Mouse (Mus musculus) kidney, postnatal 36 days (tissue): ENCODE measurements around the gene Bmper.
A peak's percentile ranks its signal among the peaks of the same experiment; 100 is the strongest.

Experiments used
- DNase-seq, 2 experiments: peaks; one replicate each; pipeline ENCODE4 v3.0.0; 2021 to 2022; ENCODE audit warnings: mixed read lengths in 2 of 2

Gene Bmper

GRCm38 (mm10) chr9:23222841-23223548 is at the start of gene Bmper:
Gene Bmper, plus strand, starts transcription at chr9:23223076.
- peak; percentile 28 to 61 for DNase-seq

- DNase-seq: no peak
These were observed 45.4 kb upstream of the Bmper start for GRCm38 (mm10) chr9:23177476-23177875.

- no peak for DNase-seq
These were observed 35.7 kb upstream of the Bmper start for GRCm38 (mm10) chr9:23187181-23187580.

GRCm38 (mm10) chr9:23188136-23188535 is 34.7 kb upstream of the Bmper start:
- DNase-seq: no peak

- DNase-seq: no peak
These were observed 31.9 kb upstream of the Bmper start for GRCm38 (mm10) chr9:23190950-23191349.

- DNase-seq: no peak
These were observed 31.4 kb upstream of the Bmper start for GRCm38 (mm10) chr9:23191431-23191830.

GRCm38 (mm10) chr9:23192567-23193331 is 30.1 kb upstream of the Bmper start:
- no peak for DNase-seq

- DNase-seq: no peak
These were observed 23.9 kb upstream of the Bmper start for GRCm38 (mm10) chr9:23198996-23199395.

- peak; percentile 32 to 56 for DNase-seq
These were observed 23.0 kb upstream of the Bmper start for GRCm38 (mm10) chr9:23199841-23200240.

- peak; percentile 65 to 79 for DNase-seq
These were observed 22.0 kb upstream of the Bmper start for GRCm38 (mm10) chr9:23200828-23201227.

- DNase-seq: no peak
These were observed 20.4 kb upstream of the Bmper start for GRCm38 (mm10) chr9:23202431-23202830.

- DNase-seq: no peak
These were observed 18.3 kb upstream of the Bmper start for GRCm38 (mm10) chr9:23204339-23205288.

GRCm38 (mm10) chr9:23205304-23205703 is 17.6 kb upstream of the Bmper start:
- DNase-seq: no peak

GRCm38 (mm10) chr9:23205757-23206156 is 17.1 kb upstream of the Bmper start:
- no peak for DNase-seq

- peak; percentile 35 to 72 for DNase-seq
These were observed 16.7 kb upstream of the Bmper start for GRCm38 (mm10) chr9:23206181-23206580.

GRCm38 (mm10) chr9:23212303-23212702 is 10.6 kb upstream of the Bmper start:
- DNase-seq: peak; percentile 77 to 86

- DNase-seq: peak in 1 of 2 experiments; percentile 26
These were observed 3.1 kb upstream of the Bmper start for GRCm38 (mm10) chr9:23219754-23220153.

GRCm38 (mm10) chr9:23221976-23222375 is 900 bp upstream of the Bmper start:
- DNase-seq: no peak

- peak; percentile 51 to 72 for DNase-seq
These were observed 410 bp upstream of the Bmper start for GRCm38 (mm10) chr9:23222492-23222840.

GRCm38 (mm10) chr9:23223549-23224077 is 737 bp downstream of the Bmper start:
- DNase-seq: no peak

- no peak for DNase-seq
These were observed 10.7 kb downstream of the Bmper start for GRCm38 (mm10) chr9:23233464-23234121.

- DNase-seq: no peak
These were observed 12.6 kb downstream of the Bmper start for GRCm38 (mm10) chr9:23235368-23236002.
